In genomic region chr2:68040752-68041151, GRCm38 (mm10) we compare ENCODE assay signal across 22 mouse cellular contexts.
DNase-seq lines count a peak whose midpoint lies in the region; ATAC-seq lines count a peak whose summit lies in the region.
"Had no signal": no experiment of that assay in that cellular context is flagged by ENCODE, and none has a peak within 500 bp of the region (broad histone marks: within the 10 kb centered on the region; RNA-seq: fewer than 3 reads in every experiment).

No protein-coding gene starts in this region.

- peak; percentile 82 for ATAC-seq in frontal cortex, adult (ENCODE audit: low TSS enrichment)
- ATAC-seq: activated CD4-positive, CD25-positive, alpha-beta regulatory T cell, adult 4 months; forebrain, embryonic 13.5 days; forebrain, embryonic 16.5 days; hindbrain, embryonic 16.5 days had no signal

- DNase-seq in frontal cortex, postnatal 25 days (ENCODE audit: low spot score in 2 of 2) = no peak
- DNase-seq in left cerebral cortex, adult 9 months (ENCODE audit: low spot score in 2 of 2) = peak; percentile 22 to 28
- DNase-seq in left cerebral cortex, postnatal 10 days (ENCODE audit: extremely low spot score in 1 of 2, low spot score in 2 of 2) = no peak
- peak; percentile 36 to 57 for DNase-seq in right cerebral cortex, adult 2 months (ENCODE audit: low spot score in 2 of 2)
- DNase-seq in right cerebral cortex, postnatal 4 days = no peak
- peak; percentile 53 for DNase-seq in telencephalon, adult 2 months (ENCODE audit: low read depth, low spot score)
- DNase-seq in testis, postnatal 14 days (ENCODE audit: low spot score) = no peak
- DNase-seq: adrenal gland, adult 8-10 months; adrenal gland, postnatal 25 days; cerebellum, adult 18-20 months; cerebellum, adult 9-10 months; cerebellum, postnatal 14 days; gastrocnemius, adult 2 months; gastrocnemius, postnatal 14 days; heart, adult 11 months; heart, postnatal 10 days; heart, postnatal 36 days had no signal

- intact Hi-C loops in left cerebral cortex, postnatal 10 days (cut with DNase I) = no loop called here

Comparison
In these comparisons a context has a peak if more than half of its experiments do, and no peak if none do; other contexts are left out.
1. DNase-seq: peak in left cerebral cortex, adult 9 months (2 of 2), right cerebral cortex, adult 2 months (2 of 2) and telencephalon, adult 2 months (single experiment); none in frontal cortex, postnatal 25 days (0 of 2), left cerebral cortex, postnatal 10 days (0 of 2), right cerebral cortex, postnatal 4 days (single experiment) and testis, postnatal 14 days (single experiment).